Mouse (Mus musculus): Measurements from ENCODE around the gene Aff1.

Aff1 gene

DNA sequence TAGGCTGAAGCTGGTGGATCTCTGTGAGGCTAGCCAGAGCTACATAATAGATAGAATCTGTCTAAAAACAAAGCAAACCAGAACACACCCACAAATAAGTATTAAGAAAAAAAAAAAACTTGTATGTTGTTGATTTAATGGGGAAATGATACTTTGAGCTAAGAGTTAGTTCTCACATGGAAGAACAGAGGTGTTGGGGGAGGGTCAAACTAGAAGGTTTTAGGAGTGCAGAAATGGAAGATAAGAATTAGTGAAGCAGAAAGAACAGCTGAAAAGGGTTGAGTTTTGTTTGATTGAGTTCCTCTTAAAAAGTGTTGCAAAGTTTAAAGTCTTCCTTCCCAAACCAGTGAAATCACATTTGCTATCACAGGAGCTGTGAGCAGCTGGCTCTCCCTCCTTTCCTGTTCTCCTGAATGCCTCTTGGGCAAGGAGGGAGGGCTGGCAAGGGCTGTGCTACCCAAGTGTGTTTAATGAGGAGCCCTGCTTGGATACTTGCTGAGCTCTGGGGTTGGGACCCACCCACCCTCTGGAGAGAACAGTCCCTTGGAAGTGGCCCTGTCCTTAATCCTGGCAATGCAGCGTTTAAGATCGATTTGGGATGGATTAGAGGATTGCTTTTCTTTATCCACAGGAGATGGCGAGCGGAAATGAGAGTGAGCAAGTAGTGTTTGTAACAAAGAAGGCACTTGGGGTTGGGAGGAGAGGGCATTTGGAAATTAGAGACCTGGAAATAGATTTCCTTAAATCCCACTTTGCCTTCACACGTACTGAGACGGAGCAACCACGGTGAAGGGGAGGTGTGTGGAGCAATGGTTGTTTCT, 57.5 kb downstream of the Aff1 start:
- DNase-seq (ENCODE audit: low spot score) = no peak

GRCm38 (mm10) chr5:103752665-103753510, 60.7 kb downstream of the Aff1 start:
- DNase-seq (ENCODE audit: low spot score) = no peak

DNA sequence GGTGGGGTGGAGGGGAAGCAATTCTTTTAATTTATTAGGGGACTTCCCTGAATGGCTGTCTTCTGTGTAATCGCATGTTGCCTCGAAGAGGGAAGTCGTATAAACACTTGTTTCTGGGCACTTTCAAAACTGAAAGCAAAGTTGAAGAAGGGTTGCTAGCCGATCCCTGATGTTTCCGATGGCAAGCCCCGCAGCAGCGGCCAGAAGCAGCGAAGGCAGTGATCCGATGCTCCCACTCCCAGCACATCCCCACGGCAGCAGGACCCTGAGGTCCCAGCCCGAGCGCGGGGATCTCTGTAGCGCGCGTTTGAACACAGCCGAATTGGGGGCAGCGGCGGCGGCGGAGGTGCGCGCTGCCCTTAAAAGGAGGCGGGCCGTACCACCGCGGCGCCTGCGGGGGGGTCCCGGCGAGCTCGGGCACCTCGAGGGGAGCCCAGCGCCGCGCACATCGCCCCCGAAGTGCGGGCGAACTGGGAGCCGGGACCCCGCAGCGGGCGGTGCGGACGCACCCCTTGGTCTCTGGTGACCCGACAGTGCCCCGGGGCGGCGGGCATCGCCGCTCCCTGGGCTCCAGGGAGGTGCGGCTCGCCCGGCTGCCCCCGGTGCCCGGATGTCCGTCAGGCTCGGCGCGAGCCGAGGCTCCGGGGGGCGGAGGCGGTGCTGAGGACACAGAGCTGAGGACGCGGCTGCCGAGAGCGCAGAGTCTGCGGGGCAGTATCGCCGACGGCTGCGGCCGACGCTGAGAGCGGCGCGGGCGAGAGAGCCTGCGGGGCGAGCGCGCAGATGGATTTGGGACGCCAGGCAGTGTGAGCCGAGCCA, 61.5 kb downstream of the Aff1 start:
- DNase-seq (ENCODE audit: low spot score) = no peak

GRCm38 (mm10) chr5:103754330-103755134, 62.4 kb downstream of the Aff1 start:
- DNase-seq (ENCODE audit: low spot score) = no peak

- no peak for DNase-seq (ENCODE audit: low spot score)
Measured at GRCm38 (mm10) chr5:103755135-103755487, 62.9 kb downstream of the Aff1 start.

DNA sequence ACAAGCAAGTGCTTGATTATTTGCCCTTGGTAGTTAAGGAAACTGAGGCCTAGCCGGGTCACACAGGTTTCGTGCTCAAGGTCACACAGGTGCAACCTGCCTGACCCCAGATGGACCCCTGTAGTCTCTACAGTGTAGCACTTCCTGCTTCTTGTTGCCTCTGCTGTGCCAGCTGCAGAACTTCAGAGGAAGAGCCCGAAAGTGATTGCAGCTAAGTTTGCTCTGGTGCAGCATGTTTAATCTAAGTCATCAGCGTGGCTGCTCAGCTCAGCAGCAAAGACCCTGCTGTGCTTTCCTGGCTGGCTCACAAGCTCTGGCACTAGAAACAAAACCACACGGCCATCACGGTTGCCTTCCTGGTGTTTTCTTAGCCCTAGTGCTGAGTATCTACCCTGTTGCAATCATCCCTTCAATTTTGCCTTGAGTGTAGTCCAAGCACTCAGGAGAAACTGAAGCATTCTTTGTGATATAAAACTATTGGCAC, 64.1 kb downstream of the Aff1 start:
- no peak for DNase-seq (ENCODE audit: low spot score)

GRCm38 (mm10) chr5:103758491-103758890, 66.3 kb downstream of the Aff1 start:
- DNase-seq (ENCODE audit: low spot score) = no peak

DNA sequence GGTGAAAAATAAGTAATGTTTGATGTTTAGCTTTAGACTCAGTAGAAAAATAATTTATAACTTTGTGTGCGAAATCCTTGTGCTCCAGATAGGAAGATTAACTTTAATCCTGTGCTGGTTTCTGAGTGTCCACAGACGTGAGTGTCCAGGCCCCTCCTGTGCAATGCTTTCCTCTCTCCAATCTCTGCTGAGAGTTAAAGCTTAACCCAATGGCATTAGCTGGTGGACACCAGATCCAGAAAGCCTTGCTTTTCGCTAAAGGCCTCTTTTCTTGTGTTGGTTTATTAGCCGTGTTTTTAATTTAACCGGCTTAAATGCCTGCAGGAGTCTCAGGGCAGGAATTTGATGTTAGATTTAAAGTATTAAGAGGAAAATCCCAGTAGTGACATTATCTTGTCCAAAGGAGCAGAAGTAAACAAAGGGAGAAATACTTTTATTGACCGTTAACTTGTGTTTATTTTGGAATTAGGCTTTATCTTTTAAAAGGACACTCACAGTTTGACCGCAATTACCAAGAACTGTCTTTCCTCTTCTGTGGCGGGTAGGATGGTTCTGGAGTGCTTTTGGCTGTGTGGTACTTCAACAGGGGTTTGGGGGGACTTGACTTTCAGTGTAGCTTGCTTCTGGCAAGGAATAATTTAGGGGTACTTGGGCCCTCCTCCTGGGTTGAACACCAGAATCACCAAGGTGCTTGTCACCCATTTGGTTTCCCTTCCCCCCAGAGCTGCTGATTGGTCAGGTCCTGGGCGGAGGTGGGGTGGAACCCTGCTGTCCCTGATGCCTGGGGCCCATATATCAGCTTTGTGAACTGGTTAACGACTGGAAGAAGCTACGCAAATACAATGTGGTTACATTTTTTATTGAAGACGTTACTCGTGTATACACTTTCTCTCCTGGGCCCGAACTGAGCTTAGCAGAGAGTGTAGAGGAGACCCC, 67.6 kb downstream of the Aff1 start:
- DNase-seq (ENCODE audit: low spot score) = no peak

DNA sequence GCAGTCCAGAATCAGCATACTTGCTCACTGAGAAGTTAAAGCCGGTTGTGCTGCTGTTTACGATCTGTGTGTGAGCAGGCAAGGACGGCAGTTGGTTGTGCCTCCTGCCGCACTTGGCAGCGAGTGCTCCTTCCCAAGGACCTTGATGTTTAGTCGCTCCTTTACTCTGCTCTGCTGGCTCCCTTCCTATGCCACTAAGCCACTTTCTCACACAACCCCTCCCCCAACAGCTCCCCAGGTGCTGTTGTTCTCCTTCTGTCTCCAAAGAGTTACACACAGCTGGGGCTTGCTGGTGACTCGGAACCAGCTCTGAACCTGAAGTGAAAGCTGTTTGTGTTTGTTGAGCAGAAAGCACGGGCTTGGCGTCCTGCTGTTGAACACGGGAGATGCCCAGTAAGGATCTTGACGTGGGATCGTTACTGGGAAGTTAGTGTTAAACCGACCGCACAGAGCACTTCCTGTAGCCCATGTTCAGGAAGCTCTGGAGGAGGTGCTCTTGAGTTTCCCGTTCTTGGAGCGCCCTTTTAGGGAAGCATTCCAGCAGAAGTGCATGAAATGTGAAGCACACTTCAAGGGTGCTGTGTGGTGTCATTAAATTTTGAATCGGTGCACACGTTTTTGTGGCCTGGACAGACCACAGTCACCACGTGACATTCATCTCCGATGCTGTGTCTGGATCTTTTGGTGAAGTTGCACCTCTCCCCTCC, 68.4 kb downstream of the Aff1 start:
- no peak for DNase-seq (ENCODE audit: low spot score)

- no peak for DNase-seq (ENCODE audit: low spot score)
Measured at GRCm38 (mm10) chr5:103761754-103762153, 69.6 kb downstream of the Aff1 start.

- DNase-seq (ENCODE audit: low spot score) = no peak
Measured at GRCm38 (mm10) chr5:103762850-103763254, 70.7 kb downstream of the Aff1 start.

- DNase-seq (ENCODE audit: low spot score) = no peak
Measured at GRCm38 (mm10) chr5:103765356-103765755, 73.2 kb downstream of the Aff1 start.

DNA sequence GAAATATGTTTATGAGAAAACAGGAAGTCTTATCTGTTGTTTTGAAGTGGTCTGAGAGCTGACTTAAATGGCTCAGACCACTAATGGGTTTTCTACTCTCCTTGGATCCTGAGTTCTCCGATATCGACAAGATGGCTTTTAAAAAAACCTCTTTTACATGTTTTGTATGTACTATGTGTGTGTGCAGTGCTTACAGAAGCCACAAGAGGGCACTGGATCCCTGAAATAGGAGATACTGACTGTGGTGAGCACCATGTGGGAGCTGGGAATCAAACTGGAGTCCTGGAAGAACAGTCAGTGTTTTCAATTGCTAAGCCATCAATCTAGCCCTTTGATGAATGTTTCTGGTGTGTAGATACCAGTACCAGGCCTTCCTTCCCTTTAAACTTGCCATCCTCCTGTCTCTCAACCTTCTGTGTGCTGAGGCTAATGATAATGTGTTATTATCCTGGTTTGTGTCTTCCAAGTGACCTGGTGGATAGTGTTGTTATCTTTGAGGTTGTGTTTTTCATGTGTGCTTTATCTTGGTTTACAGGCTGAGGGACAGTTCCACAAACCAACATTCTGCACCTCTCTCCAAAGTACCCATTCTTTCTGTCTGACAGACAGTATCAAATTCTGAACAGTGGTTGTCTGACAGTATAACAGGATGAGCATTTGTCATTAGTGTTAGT, 73.7 kb downstream of the Aff1 start:
- DNase-seq (ENCODE audit: low spot score) = no peak

DNA sequence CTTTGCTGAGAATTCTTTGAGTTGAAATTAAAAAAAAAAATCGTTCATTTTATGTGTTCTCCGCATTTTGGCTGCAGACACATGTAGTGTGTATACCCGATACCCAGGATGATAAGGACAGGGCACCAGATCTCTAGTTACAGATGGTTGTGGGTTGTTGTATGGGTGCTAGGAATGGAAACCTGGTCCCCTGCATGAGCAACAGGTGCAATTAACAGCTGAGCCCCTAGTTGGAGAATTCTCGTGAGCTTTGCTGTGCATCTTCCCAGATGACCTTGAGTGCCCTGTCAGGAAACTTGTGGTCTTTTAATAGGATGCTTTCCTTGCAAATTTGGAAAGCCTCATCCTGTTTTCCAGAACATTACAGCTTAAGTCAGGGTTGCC, 74.2 kb downstream of the Aff1 start:
- no peak for DNase-seq (ENCODE audit: low spot score)

DNA sequence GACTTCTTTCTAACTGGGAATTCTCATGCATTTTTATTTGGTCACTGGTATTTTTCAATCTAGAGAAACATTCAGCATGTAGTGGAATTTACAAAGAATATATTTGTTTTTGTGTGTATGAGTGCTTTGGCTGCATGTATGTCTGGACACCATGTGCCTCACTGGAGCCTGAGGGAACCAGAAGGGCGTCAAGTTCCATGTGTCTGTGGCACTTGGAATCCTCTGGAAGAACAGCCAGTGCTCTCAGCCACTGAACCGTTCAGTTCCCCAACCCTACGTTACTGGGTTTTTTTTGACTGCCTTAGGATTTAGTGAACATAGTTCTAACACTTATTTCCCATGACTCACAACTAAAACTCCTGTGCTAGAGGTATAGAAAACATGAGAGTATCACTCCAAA, 76.8 kb downstream of the Aff1 start:
- no peak for DNase-seq (ENCODE audit: low spot score)

- DNase-seq (ENCODE audit: low spot score) = no peak
Measured at GRCm38 (mm10) chr5:103769701-103770100, 77.5 kb downstream of the Aff1 start.

DNA sequence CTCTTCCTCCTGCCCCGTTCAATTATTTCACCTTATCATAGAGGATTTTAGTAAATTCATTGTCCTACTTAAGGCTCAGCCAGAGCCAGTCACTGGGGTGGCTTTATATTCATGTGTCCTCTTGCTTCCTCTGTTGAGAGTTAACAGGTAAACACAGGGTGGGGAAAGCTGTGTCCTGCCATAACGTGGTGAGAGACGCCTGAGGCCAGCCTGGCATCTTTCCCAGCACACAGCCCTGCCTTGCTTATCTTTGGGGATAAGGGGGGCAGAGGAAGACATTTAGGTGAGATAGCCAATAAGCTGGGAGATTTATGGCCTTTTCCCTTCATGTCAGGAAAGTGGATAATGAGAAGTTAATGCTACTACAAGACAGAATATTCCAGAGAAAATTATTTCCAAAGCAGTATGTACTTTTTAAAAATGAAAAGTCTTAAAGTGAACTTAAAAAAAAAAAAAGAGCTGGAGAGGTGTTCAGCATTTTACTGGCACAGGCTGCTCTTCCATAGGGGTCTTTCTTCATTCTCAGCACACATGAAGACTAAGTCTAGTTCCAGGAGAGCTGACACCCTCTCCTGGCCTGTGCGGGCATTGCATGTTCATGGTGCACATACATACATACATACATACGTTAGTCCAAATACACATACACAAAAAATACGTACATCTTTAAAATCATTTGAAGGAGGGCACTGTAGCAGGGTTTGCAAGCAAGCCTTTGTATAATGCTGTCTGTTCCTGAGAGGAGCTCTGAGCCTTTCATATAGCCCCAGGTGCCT, 78.5 kb downstream of the Aff1 start:
- DNase-seq (ENCODE audit: low spot score) = no peak

DNA sequence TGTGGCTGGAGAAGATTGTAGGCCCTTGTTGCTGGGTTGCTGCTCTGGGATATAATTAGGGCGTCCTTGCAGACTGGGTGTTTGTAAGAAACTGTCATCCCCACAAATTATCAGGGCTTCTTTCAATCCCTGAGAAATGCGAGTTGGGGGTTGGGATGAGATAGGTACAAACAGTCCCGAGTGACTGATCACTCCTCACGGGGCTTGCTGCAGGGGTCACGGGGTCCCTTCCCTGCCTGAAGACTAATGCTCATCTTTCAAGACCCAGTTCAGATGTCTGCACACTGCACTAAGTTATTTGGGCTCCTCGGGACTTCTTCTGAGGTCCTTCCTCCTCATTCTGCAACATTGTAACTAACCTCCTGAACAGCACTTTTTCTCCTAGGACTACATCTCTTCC, 79.2 kb downstream of the Aff1 start:
- no peak for DNase-seq (ENCODE audit: low spot score)

Measured in left cerebral cortex, adult 11 months (tissue).